Mouse (Mus musculus) midbrain, embryonic 10.5 days (tissue): ENCODE measurements at regions not wholly inside any gene's neighbourhood (a gene's known extent, or its start where the extent isn't known, plus 50 kb on each side); places are given as distances from the start of the nearest gene placed in this dataset.

Experiments
- DNase-seq: peaks from one replicate; pipeline ENCODE4 v3.0.0-alpha.2; 2017; ENCODE audit warnings: low spot score
- H3K27ac ChIP-seq: fragments of 300-500 bp; sonication (generic); replicated peaks from 2 replicates; pipeline ENCODE4 v1.5.1; 2016; ENCODE audit warnings: mild to moderate bottlenecking
- H3K27me3 ChIP-seq: fragments of 300-500 bp; sonication (generic); 2 replicates; pipeline ENCODE4 v1.6.1; 2016; ENCODE audit warnings: low read depth, mild to moderate bottlenecking; ENCODE audit not compliant: poor library complexity, severe bottlenecking
- H3K36me3 ChIP-seq: fragments of 300-500 bp; sonication (generic); 2 replicates; pipeline ENCODE4 v1.6.1; 2016; ENCODE audit warnings: mild to moderate bottlenecking, moderate library complexity
- H3K4me1 ChIP-seq: fragments of 300-500 bp; sonication (generic); 2 replicates; pipeline ENCODE4 v1.6.1; 2016
- H3K4me3 ChIP-seq: fragments of 300-500 bp; sonication (generic); 2 replicates; pipeline ENCODE4 v1.5.1; 2016; ENCODE audit warnings: mild to moderate bottlenecking, moderate library complexity
- H3K9me3 ChIP-seq: fragments of 300-500 bp; sonication (generic); replicated peaks from 2 replicates; pipeline ENCODE4 v1.6.1; 2016; ENCODE audit warnings: mild to moderate bottlenecking
- WGBS: fragments of 180-500 bp; shearing (Covaris S2); methylation state at CpG from one replicate; pipeline ENCODE4 v1.1.7; 2016; 5-methylcytosine and 5-hydroxymethylcytosine counted together

DNA sequence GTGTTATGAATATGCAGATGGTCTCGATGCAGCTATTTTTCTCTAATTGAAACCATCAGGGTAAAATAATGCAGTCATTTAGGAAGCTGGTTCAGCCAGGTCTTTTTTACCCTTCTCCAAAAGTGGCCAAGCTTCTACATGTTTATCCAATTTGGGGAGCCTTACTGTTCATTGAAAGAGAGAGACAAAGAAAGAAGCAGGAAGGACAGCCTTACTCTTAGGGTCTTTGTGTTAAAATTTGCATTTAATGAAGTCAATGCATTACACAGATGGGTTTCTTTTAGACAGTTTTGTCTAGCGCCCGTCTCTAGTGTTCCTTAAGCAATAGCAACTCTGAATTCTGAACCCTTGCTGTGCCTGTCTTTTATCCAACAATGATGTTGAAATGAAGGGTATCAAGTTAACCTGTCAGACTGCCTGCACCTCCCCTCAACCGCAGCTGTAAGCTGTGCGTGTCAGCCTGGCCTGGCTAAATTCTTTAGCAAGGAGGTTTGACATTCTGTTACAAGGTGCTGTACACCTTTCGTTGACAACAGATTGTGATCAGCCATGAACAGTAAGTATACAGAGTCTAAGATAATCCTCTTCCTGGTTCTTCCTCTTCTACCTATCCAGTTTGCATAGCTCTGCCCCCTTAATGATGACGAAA is 91.3 kb upstream of the Ddit4l start:
- 60% methylated on average over 7 of the region's 7 CpGs for WGBS
- Histone ChIP-seq H3K9me3 (no peaks in the 10 kb centered on the region), H3K4me1 (peaks cover 11% of the 10 kb centered on the region), H3K27ac (no peak overlapping the region), H3K36me3 (no peaks in the 10 kb centered on the region), H3K27me3 (peaks cover 9% of the 10 kb centered on the region), H3K4me3 (no peak overlapping the region)
- no peak for DNase-seq

DNA sequence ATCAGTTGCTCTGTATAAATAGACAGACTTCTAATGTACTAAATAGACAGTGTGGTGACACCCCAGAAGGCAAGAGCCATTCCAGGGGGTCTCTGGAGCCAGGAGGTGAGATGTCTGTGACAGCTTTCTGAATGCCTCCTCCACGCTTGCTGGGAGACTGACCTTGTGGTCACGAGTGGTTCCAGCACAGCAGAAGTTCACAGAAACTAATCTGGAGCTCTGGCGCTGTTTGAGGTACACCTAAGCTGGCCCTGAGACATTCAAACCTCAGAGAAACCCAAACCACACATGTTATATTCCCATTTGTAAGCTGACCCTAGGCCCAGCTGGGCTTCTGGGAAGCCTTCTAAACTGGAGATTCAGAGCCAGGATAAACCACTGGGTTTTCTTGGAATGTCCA is 79.7 kb upstream of the Ddit4l start:
- Histone ChIP-seq H3K36me3 (no peaks in the 10 kb centered on the region), H3K27me3 (peaks cover 77% of the 10 kb centered on the region), H3K9me3 (no peaks in the 10 kb centered on the region), H3K27ac (no peak overlapping the region), H3K4me3 (no peak overlapping the region), H3K4me1 (0 out of 2 replicates have a peak, but pooled peaks cover under 1% of the 10 kb centered on the region)
- DNase-seq, result no peak
- WGBS, result 87% methylated on average over 3 of the region's 3 CpGs

DNA sequence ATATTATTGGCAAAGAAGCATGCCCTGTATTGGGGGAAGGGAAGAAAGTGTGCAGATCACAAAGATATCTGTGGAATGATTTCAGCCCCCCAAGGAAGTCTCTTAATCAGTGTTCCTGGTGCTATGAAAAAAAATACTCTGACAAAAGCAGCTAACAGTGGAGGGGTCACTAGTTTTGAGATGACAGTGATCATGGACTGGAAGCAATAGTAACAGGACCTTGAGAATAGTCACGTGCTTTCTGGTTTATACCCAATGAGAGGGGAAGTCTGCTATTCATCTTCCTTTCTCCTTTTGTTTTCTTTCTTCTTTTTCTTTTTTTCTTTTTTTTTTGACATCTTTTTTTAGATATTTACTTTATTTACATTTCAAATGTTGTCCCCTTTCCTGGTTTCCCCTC is 79.1 kb upstream of the Ddit4l start:
- 74% methylated on average over 1 of the region's 1 CpGs for WGBS
- H3K27me3 ChIP-seq, result peaks cover 81% of the 10 kb centered on the region
- no peaks in the 10 kb centered on the region for H3K36me3 ChIP-seq
- no peak for DNase-seq
- H3K4me3 ChIP-seq, result no peak overlapping the region
- peaks cover 5% of the 10 kb centered on the region for H3K4me1 ChIP-seq
- H3K27ac ChIP-seq, result no peak overlapping the region
- no peaks in the 10 kb centered on the region for H3K9me3 ChIP-seq

DNA sequence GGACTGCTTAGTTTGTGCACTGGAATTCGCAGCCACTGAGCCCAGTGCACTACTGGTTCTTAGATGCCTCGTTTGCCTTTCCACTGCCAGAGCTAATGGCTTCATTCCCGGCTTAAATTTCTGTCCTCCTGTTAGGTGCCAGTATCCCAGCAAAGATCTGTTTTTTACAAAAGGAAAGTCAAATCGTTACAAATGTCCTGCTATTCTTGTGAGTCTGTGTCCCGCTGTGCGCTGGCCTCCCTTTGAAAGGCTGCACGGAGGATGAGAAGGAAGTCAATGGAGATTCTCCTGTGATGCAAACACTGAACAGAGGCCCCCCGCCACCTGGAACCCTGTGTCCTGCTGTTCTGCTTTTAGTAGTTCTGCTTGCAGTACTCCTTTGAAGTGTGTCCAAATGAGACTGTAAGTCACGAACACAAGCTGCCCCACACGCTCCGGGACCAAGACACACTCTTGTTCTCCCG is 74.0 kb upstream of the Ddit4l start:
- peaks cover 100% of the 10 kb centered on the region for H3K27me3 ChIP-seq
- WGBS, result under 1% methylated on average over 12 of the region's 12 CpGs
- H3K36me3 ChIP-seq, result no peaks in the 10 kb centered on the region
- 0 out of 2 replicates have a peak overlapping the region, but pooled peaks have one; percentile 28 for H3K27ac ChIP-seq
- H3K9me3 ChIP-seq, result no peaks in the 10 kb centered on the region
- H3K4me1 ChIP-seq, result peaks cover 15% of the 10 kb centered on the region
- peak; percentile 70 for DNase-seq
- H3K4me3 ChIP-seq, result peak overlapping the region; percentile 37

DNA sequence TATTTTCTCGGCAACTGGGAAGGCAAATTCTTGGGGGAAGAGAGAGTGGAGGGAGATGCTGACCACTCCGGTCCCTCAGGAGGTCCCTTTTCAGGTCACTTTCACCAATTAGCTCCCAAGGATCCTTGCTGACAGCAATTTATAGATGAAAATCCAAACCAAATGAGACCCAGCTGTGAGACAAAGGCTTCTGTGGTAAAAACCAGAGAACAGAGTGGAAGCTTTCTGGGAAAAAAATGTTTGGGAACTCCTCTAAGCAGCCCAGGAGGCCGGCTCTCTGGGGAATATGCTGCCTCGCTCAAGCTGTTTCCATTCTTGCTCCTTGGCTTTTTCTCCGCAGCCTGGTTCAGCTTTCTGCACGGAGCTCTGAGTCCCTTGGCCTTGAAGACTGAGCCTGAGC is 73.5 kb upstream of the Ddit4l start:
- Histone ChIP-seq H3K4me3 (peak overlapping the region; percentile 37), H3K36me3 (no peaks in the 10 kb centered on the region), H3K4me1 (peaks cover 15% of the 10 kb centered on the region), H3K9me3 (no peaks in the 10 kb centered on the region), H3K27me3 (peaks cover 100% of the 10 kb centered on the region), H3K27ac (0 out of 2 replicates have a peak overlapping the region, but pooled peaks have one; percentile 28)
- DNase-seq, result peak; percentile 52
- whole genome bisulfite sequencing, result 5% methylated on average over 6 of the region's 6 CpGs

DNA sequence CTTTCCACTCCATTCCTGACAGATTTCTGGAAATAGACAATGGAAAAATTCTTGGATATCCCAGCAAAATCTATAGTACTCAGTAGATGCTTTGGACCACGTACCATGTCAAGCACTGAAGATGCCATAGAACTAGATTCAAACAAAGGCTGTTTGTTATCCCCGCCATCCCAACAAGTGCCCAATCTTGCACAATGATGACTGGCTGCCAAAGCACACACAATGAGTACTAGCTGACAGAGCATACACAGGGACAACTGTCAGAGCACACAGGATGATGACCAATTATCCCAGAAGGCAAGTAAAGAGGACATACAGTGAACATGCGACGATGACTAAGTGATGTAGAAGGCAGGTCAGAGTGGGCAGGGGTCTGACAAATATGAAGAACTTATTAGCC is 70.7 kb upstream of the Ddit4l start:
- no peak for DNase-seq
- H3K27me3 ChIP-seq, result peaks cover 99% of the 10 kb centered on the region

DNA sequence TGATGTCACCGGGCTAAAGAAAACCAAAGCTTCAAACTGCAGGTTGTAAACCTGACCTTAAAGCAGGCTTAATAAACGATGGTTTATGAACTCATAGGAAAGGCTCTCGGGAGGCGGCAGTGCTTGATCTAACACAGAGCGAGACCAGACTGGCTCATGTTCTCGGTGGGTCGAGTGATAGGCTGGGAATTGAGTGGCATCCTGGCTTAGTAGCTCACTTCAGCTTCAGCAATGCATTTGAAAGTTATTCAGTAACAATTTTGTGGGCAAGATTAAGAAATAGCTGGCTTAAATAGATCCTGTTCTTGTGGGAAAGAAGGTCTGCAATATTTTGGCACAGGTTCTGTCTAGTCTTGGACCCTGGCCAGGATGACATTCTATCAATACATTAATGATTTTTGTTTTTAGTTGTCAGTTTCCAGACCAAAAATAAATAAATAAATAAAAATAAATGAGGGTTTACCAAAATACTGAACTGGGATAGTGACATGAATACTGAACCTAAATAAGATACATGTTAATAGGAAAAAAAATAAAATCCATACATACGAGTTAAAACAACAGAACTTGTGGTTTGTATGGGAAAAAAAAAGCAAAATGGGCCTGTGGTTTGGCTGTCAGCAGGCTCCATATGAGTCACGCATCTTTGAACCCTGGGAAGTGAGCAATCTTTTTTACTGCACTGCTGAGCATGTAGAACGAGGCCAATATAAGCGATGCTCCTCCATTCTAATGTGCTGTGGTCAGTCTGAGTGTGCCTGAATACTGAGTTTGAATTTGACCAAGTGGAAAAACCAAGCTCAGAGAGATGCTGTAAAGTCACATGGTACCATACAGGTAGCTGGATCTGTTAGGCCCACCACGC is 68.7 kb upstream of the Ddit4l start:
- Histone ChIP-seq H3K4me3 (no peak overlapping the region), H3K27me3 (peaks cover 92% of the 10 kb centered on the region), H3K27ac (no peak overlapping the region), H3K4me1 (peaks cover 6% of the 10 kb centered on the region), H3K9me3 (no peaks in the 10 kb centered on the region), H3K36me3 (no peaks in the 10 kb centered on the region)
- no peak for DNase-seq
- 87% methylated on average over 12 of the region's 12 CpGs for WGBS

More for the DNA sequence above, 70.7 kb upstream of the Ddit4l start:
- peaks cover 15% of the 10 kb centered on the region for H3K4me1 ChIP-seq
- 95% methylated on average over 4 of the region's 4 CpGs for WGBS
- no peaks in the 10 kb centered on the region for H3K9me3 ChIP-seq
- no peak overlapping the region for H3K4me3 ChIP-seq
- H3K36me3 ChIP-seq, result no peaks in the 10 kb centered on the region
- H3K27ac ChIP-seq, result no peak overlapping the region

DNA sequence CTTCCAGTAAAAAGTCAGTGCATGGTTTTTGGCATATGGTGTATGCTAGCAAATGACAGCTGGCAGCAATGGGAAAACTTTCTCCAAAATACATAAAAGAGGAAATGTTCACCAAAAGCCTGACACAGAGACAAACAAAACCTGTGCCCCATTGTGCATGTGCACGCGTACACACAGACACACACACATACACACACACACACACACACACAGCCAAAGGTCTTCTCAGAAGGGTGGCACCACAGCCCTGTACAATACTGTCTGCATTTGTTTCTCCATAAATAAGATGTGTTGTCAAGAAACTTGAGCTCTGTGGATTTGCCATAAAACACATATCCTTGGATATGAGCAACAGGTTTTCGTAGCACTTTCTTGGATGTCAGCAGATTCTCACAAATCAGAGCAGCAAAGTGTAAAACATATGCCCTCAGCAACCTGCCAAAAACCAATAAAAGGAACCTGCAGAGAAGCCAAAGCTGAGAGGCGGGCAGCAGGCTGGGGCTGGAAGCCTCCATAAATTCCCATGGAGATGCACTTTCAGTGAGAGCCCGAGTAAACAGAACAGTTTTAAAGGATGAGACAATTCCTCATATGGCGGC is 60.5 kb upstream of the Ddit4l start:
- Histone ChIP-seq H3K9me3 (no peaks in the 10 kb centered on the region), H3K36me3 (no peaks in the 10 kb centered on the region), H3K27me3 (peaks cover 19% of the 10 kb centered on the region), H3K4me3 (no peak overlapping the region), H3K27ac (no peak overlapping the region), H3K4me1 (peaks cover 2% of the 10 kb centered on the region)
- no peak for DNase-seq
- WGBS, result 80% methylated on average over 6 of the region's 6 CpGs

DNA sequence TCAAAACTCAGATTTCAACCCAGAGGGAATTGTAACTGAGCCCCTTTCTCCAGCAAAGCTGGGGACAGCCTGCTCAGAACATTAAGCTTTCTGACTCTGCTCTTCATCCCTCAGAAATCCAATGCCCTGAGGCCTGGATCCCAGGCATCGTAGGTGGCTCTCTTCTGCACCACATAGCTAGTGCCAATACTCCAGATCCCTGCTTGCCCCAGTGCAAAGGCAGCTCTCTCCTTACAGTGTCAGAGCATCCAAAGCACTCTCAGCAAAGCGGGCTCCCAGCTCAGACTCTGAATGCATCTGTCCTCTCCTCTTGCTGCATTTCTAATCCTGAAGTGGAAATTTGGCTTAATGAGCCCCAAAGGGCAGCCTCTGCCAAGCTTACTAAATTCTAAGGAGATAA is 59.4 kb upstream of the Ddit4l start:
- Histone ChIP-seq H3K9me3 (no peaks in the 10 kb centered on the region), H3K27me3 (0 out of 2 replicates have a peak, but pooled peaks cover 9% of the 10 kb centered on the region), H3K27ac (no peak overlapping the region), H3K4me3 (no peak overlapping the region), H3K36me3 (no peaks in the 10 kb centered on the region), H3K4me1 (peaks cover 4% of the 10 kb centered on the region)
- no peak for DNase-seq
- WGBS, result 75% methylated on average over 2 of the region's 2 CpGs

DNA sequence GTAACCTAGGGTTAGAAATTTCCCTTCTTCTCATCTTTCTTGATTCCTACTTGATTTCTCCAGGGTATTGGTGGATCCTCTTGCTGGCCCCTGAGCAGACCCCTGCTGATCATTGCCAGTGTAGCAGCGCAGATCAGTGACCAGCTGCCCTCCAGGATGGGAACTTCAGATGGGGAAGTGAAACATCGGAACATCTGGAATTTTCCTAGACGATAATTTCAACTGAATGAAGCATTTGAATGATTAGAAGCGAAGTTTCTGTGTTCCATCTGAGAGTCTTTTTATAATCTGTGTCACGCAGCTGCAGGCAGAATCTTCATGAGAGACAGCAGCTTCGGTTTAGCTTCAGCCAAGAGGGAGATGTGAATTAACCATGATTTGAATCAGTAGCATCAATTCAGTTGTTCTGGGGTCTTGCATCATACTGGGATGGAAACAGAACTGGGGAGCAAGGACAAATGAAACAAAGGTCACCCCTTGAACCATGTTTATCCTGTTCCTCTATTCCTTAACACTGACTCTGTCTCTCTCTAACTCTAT is 57.8 kb upstream of the Ddit4l start:
- H3K27ac ChIP-seq, result no peak overlapping the region
- H3K36me3 ChIP-seq, result no peaks in the 10 kb centered on the region
- WGBS, result 80% methylated on average over 6 of the region's 6 CpGs
- H3K27me3 ChIP-seq, result 0 out of 2 replicates have a peak, but pooled peaks cover 5% of the 10 kb centered on the region
- no peak overlapping the region for H3K4me3 ChIP-seq
- H3K9me3 ChIP-seq, result no peaks in the 10 kb centered on the region
- no peak for DNase-seq
- H3K4me1 ChIP-seq, result peaks cover 4% of the 10 kb centered on the region

DNA sequence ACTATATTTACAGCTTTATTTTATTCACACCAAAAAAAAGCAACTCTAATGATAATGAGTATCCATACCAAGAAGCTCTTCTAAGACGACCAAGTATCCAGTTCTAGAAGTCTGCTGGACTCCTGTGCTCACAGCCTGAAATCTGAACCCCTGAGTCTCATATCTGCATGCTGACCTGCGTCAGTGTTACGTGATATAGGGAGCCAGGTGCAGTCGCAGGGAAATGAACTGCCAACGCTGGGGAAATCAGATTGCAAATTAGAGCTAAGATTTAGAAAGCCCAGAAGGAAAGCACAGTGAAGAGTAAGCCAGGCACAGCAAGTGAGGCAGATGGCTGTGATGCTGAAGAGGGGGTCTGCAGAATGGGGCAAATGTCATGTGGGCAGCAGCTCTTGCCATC is 57.1 kb upstream of the Ddit4l start:
- H3K4me3 ChIP-seq, result no peak overlapping the region
- WGBS, result 73% methylated on average over 5 of the region's 5 CpGs
- H3K27me3 ChIP-seq, result 0 out of 2 replicates have a peak, but pooled peaks cover under 1% of the 10 kb centered on the region
- peaks cover 4% of the 10 kb centered on the region for H3K4me1 ChIP-seq
- no peaks in the 10 kb centered on the region for H3K36me3 ChIP-seq
- H3K27ac ChIP-seq, result no peak overlapping the region
- no peaks in the 10 kb centered on the region for H3K9me3 ChIP-seq
- DNase-seq, result no peak

DNA sequence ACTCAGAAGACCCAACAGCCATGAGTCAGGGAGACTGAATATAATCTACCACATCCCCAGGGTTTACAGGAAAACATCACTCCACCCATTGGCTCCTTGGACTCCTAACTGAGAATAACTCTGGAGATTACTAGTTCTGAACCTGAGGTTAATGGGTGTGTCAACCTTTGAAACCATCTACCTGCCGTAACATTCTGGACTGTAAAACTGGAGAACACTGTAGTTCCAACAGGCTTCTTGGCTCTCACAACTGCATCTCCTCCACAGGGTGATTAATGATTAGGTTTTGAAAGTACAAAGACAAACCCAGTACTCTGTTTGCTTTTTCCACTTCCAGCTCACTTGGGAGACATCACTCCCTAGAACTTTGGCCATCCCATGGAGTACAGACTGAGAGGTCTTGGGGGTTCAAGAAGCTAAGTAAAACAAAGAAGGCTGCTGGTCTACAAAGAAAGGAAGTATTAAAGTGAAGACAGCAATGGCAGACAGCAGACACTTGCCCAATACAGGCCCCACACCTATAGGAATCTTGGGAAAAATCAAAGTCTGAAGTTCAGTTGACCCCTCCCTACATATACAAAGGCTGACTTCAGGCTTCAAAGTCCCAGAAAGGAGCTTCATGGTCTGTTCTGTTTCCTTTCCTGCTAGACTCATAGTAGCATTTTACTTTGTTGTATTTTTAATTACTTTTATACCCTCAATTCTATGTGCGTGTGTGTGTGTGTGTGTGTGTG is 52.7 kb upstream of the Ddit4l start:
- Histone ChIP-seq H3K4me1 (peaks cover 4% of the 10 kb centered on the region; the same call in 1 of the 2 replicates), H3K4me3 (no peak overlapping the region), H3K9me3 (no peaks in the 10 kb centered on the region), H3K27me3 (no peaks in the 10 kb centered on the region), H3K36me3 (no peaks in the 10 kb centered on the region), H3K27ac (no peak overlapping the region)
- WGBS, result 90% methylated on average over 2 of the region's 2 CpGs
- DNase-seq, result no peak
